Mouse (Mus musculus) liver, embryonic 11.5 days (tissue): ENCODE measurements around the gene Krtap1-4. TPM values are rescaled to one million over a fixed set of nuclear protein-coding genes. Genes with fewer than 3 reads are reported as not detected.

Experiments
- ATAC-seq: fragments of 200-750 bp; cut with Nextera tagmentation; replicated peaks from 2 replicates; pipeline ENCODE4 v1.8.0; 2017; ENCODE audit warnings: moderate number of reproducible peaks, mild to moderate bottlenecking, moderate TSS enrichment, moderate library complexity; ENCODE audit not compliant: low FRiP score
- DNase-seq: peaks from one replicate; pipeline ENCODE4 v3.0.0-alpha.2; 2017; ENCODE audit warnings: low spot score
- H3K27ac ChIP-seq: fragments of 300-500 bp; sonication (generic); 2 replicates; pipeline ENCODE4 v1.5.1; 2014; ENCODE audit warnings: mild to moderate bottlenecking, low read depth, low read length, control low read depth
- H3K27me3 ChIP-seq: fragments of 300-500 bp; sonication (generic); replicated peaks from 2 replicates; pipeline ENCODE4 v1.6.1; 2014; ENCODE audit warnings: low read length, mixed read lengths; ENCODE audit not compliant: control insufficient read depth, insufficient read depth
- H3K36me3 ChIP-seq: fragments of 300-500 bp; sonication (generic); 2 replicates; pipeline ENCODE4 v1.6.1; 2014; ENCODE audit warnings: mild to moderate bottlenecking, low read length, moderate library complexity, mixed read lengths; ENCODE audit not compliant: control insufficient read depth, insufficient read depth
- H3K4me1 ChIP-seq: fragments of 300-500 bp; sonication (generic); replicated peaks from 2 replicates; pipeline ENCODE4 v1.6.1; 2014; ENCODE audit warnings: low read length, mixed read lengths; ENCODE audit not compliant: control insufficient read depth, insufficient read depth
- H3K4me2 ChIP-seq: fragments of 300-500 bp; sonication (generic); 2 replicates; pipeline ENCODE4 v1.6.1; 2014; ENCODE audit warnings: mild to moderate bottlenecking, control low read depth, moderate library complexity
- H3K4me3 ChIP-seq: fragments of 300-500 bp; sonication (generic); 2 replicates; pipeline ENCODE4 v1.5.1; 2014; ENCODE audit warnings: low read depth, low read length, control low read depth
- H3K9ac ChIP-seq: fragments of 300-500 bp; sonication (generic); 2 replicates; pipeline ENCODE4 v1.6.1; 2014; ENCODE audit warnings: low read depth, low read length, control low read depth
- H3K9me3 ChIP-seq: fragments of 300-500 bp; sonication (generic); 2 replicates; pipeline ENCODE4 v1.6.1; 2016; ENCODE audit warnings: low read length, inconsistent platforms, mixed read lengths; ENCODE audit not compliant: control insufficient read depth
- WGBS: fragments of 180-500 bp; shearing (Covaris S2); extraction: QIAGEN DNeasy Blood & Tissue Kit; methylation state at CpG from one replicate; pipeline ENCODE4 v1.1.7; 2014; 5-methylcytosine and 5-hydroxymethylcytosine counted together
- polyA plus RNA-seq: library from polyadenylated mRNA; unstranded; fragments of >200 nt; fragmentation: Nextera tagmentation; extraction: Ambion mirVana; gene quantifications from 2 replicates; pipeline ENCODE4 v1.2.1, GENCODE M21; 2014

Krtap1-4 gene
- polyA plus RNA-seq, 1 experiment from 2014 or later = not detected

DNA sequence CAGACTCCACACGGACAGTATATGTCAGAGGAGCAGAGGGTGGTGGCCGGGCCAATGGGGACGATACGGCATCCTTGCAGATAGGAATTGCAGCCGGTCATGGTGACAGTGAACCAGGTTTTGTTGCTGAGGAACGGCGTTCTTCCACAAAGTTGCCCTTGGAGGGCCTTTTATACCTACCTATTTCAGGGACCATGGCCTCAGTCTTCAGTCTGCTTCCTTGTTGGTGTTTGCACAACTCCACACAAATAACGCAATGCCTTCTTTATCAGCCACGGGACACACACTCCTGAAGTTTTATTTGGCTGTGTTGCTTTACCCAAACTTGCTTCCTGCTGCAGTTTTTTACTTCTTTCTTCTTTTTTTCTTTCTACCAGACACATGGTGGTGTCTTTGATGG is 24.1 kb downstream of the Krtap1-4 start, which contains the start of gene Gm11939:
Gene Gm11939, minus strand, starts transcription at position 101 of the 400 bp plus-strand sequence.
- no peak within 1 kb of the TSS for H3K4me3 ChIP-seq
- WGBS = 86% methylated on average over 9 of the region's 9 CpGs
- no peak for ATAC-seq

GRCm38 (mm10) chr11:99557976-99558745 is 25.3 kb downstream of the Krtap1-4 start:
- 75% methylated on average over 3 of the region's 3 CpGs for WGBS
- no peak overlapping the region for H3K4me2 ChIP-seq
- no peaks in the 10 kb centered on the region for H3K36me3 ChIP-seq
- H3K9me3 ChIP-seq = no peaks in the 10 kb centered on the region
- H3K27ac ChIP-seq = no peak overlapping the region
- no peak overlapping the region for H3K4me3 ChIP-seq
- DNase-seq (no peak), ATAC-seq (no peak)
- no peaks in the 10 kb centered on the region for H3K4me1 ChIP-seq
- H3K27me3 ChIP-seq = no peaks in the 10 kb centered on the region
- H3K9ac ChIP-seq = no peak overlapping the region

More for the DNA sequence above, 24.1 kb downstream of the Krtap1-4 start, which contains the start of gene Gm11939:
- H3K9me3 ChIP-seq = no peaks in the 10 kb centered on the region
- no peak within 1 kb of the TSS for H3K9ac ChIP-seq
- no peaks in the 10 kb centered on the region for H3K4me1 ChIP-seq
- no peaks in the 10 kb centered on the region for H3K36me3 ChIP-seq
- H3K27ac ChIP-seq = no peak within 1 kb of the TSS
- no peaks in the 10 kb centered on the region for H3K27me3 ChIP-seq
- no peak for DNase-seq
- no peak within 1 kb of the TSS for H3K4me2 ChIP-seq

DNA sequence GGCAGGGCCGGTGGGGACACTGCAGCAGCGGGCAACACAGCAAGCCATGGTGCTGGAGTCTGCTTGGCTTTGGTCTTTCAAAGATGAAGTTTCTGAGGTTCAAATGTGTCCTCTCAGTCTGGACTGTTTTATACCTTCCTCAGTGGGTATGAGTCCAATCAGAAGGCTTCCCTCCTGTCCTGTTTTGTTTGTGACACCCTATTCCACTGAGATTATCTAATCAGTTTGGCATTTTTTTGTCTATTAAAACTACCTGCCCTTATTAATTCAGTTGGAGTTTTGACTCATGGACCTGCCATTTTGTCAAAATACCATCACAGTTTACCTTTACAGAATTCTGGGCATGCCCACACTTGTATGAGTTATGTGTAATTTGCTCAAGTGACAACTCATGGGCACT is 26.7 kb downstream of the Krtap1-4 start, which contains the start of gene Krtap3-2:
Gene Krtap3-2, minus strand, starts transcription at position 101 of the 400 bp plus-strand sequence.
- Histone ChIP-seq H3K4me1 (no peaks in the 10 kb centered on the region), H3K4me3 (no peak within 1 kb of the TSS), H3K9me3 (no peaks in the 10 kb centered on the region), H3K27ac (no peak within 1 kb of the TSS), H3K9ac (no peak within 1 kb of the TSS), H3K4me2 (no peak within 1 kb of the TSS), H3K27me3 (no peaks in the 10 kb centered on the region), H3K36me3 (no peaks in the 10 kb centered on the region)
- no peak for ATAC-seq
- WGBS = 84% methylated on average over 2 of the region's 2 CpGs
- no peak for DNase-seq

DNA sequence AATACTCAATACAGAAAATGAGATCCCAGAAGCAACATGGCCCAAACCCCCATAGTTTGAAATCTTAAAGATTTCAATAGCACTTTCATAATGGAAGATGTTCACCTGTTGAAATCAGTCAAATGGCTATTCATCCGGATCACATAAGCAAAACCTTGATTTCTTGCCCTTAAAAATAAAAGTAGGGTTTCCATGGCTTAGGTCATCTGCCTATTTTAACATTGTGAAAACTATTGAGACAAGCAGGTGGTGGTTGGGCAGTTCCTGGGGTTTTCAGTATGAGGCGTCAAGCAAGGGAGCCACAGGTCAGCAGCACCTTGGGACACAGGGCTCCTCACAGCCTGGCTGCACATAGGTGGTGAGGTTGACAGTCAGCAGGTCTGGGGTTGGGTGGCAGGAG is 27.3 kb downstream of the Krtap1-4 start:
- Histone ChIP-seq H3K27ac (no peak overlapping the region), H3K9ac (no peak overlapping the region), H3K36me3 (no peaks in the 10 kb centered on the region), H3K9me3 (no peaks in the 10 kb centered on the region), H3K4me3 (no peak overlapping the region), H3K4me1 (no peaks in the 10 kb centered on the region), H3K4me2 (no peak overlapping the region), H3K27me3 (no peaks in the 10 kb centered on the region)
- WGBS = 66% methylated on average over 2 of the region's 2 CpGs
- no peak for DNase-seq
- no peak for ATAC-seq

- ATAC-seq (no peak), DNase-seq (no peak)
- 60% methylated on average over 4 of the region's 4 CpGs for WGBS
- Histone ChIP-seq H3K27me3 (no peaks in the 10 kb centered on the region), H3K4me2 (no peak within 1 kb of the TSS), H3K36me3 (no peaks in the 10 kb centered on the region), H3K9ac (no peak within 1 kb of the TSS), H3K9me3 (no peaks in the 10 kb centered on the region), H3K4me1 (no peaks in the 10 kb centered on the region), H3K27ac (no peak within 1 kb of the TSS), H3K4me3 (no peak within 1 kb of the TSS)
Measured at GRCm38 (mm10) chr11:99550765-99551164, 32.7 kb downstream of the Krtap1-4 start, which contains the start of gene Krtap3-3. TSS of gene Krtap3-3 (minus strand) at chr11:99550865.

GRCm38 (mm10) chr11:99547892-99548291 is 35.6 kb downstream of the Krtap1-4 start:
- no peak overlapping the region for H3K4me3 ChIP-seq
- ATAC-seq = no peak
- H3K4me1 ChIP-seq = no peaks in the 10 kb centered on the region
- no peaks in the 10 kb centered on the region for H3K27me3 ChIP-seq
- H3K4me2 ChIP-seq = no peak overlapping the region
- H3K9me3 ChIP-seq = no peaks in the 10 kb centered on the region
- H3K36me3 ChIP-seq = no peaks in the 10 kb centered on the region
- no peak overlapping the region for H3K9ac ChIP-seq
- DNase-seq = no peak
- H3K27ac ChIP-seq = no peak overlapping the region

DNA sequence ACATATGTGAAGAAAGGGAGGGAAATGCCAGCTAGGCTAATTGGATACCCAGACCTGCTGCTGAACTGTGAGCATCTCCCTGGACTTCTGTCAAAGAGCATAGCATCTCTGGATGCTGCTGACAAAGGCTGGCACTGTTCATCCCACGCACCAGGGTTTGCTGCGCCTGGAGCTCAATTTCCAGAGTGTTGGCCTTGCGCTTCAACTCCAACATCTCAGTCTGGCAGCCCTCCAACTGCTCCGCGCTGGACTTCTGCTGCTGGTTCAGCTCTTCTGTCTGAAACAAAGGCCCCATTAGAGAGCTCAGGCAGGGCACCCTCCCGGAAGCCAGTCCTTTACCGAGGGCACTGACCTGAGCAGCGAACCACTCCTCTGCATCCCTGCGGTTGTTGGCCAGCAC is 43.7 kb downstream of the Krtap1-4 start:
- Histone ChIP-seq H3K27me3 (no peaks in the 10 kb centered on the region), H3K36me3 (no peaks in the 10 kb centered on the region), H3K4me2 (no peak overlapping the region), H3K4me1 (no peaks in the 10 kb centered on the region), H3K27ac (no peak overlapping the region), H3K9me3 (no peaks in the 10 kb centered on the region), H3K9ac (no peak overlapping the region), H3K4me3 (no peak overlapping the region)
- 79% methylated on average over 9 of the region's 9 CpGs for WGBS
- no peak for ATAC-seq
- no peak for DNase-seq
